Mouse (Mus musculus): ENCODE measurements around the gene Cacna1s. TPM values are rescaled to one million over a fixed set of nuclear protein-coding genes. Genes with fewer than 3 reads are reported as not detected.

The Cacna1s gene
- total RNA-seq, 1 experiment from 2014 or later, result not detected

DNA sequence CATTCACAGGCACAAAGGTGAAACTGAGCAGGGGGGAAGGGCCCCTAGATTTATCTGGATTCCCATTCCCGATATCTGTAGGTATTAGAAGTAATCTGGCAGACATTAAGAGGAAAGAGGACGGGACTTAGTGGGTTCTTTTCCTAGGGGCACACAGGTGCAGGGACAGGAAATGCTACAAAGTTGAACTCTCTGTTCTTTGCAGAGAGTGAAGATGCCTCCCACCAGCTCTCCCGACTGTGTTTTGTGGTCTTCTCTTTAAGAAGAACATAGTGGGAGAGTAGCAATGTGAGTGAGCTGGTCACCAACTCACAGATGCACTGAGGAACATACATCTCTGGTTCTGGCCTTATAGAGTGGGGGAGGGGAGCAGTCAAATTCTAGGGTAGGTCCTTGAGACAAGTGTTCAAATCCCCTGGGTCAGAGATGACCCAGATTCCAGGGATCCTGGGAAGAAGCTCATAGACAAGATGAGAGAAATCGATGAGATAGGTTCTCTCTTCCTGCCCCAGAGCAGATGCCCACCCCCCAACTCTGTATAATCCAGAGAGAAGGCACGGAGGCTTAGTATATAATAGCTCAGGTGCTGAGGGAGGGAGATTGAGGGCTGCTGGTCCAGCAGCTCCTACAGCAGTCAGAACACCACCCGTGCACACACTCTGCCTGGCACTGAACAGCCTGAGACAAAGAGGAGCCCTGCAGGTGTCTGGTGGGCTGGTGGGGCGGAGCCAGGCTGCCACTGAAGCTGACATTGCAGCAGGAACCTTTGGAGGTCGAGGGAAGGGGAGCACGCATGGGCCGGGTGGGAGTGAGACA, 80.0 kb downstream of the Cacna1s start:
- no peak for ATAC-seq (ENCODE audit: extremely low read depth, insufficient number of reproducible peaks, low FRiP score, poor library complexity, severe bottlenecking)

- ATAC-seq (ENCODE audit: extremely low read depth, insufficient number of reproducible peaks, low FRiP score, poor library complexity, severe bottlenecking), result no peak
These were observed 81.2 kb downstream of the Cacna1s start for GRCm38 (mm10) chr1:136133570-136134240.

DNA sequence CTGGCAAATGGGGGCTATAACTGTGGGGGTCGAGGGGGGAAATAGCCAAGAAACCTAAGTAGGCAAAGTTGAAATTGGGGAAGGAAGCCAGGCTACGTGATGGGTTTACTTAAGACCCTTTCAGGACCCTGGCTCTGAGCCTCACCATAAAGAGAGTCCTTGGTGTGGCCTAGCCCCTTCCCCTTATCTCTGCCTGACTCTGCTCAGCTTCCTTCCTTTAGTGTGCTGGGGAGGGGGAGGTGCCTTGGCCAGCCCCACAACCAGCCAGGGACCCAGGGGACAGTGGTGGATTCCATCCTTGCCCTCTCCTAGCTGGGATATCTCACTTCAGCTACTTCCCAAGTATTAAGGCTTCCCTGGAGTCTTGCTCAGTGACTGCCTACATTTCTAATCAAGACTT, 82.0 kb downstream of the Cacna1s start:
- no peak for ATAC-seq (ENCODE audit: extremely low read depth, insufficient number of reproducible peaks, low FRiP score, poor library complexity, severe bottlenecking)

GRCm38 (mm10) chr1:136135046-136135445, 82.5 kb downstream of the Cacna1s start:
- peak; percentile 71 for ATAC-seq (ENCODE audit: extremely low read depth, insufficient number of reproducible peaks, low FRiP score, poor library complexity, severe bottlenecking)

- no peak for ATAC-seq (ENCODE audit: extremely low read depth, insufficient number of reproducible peaks, low FRiP score, poor library complexity, severe bottlenecking)
These were observed 83.4 kb downstream of the Cacna1s start for GRCm38 (mm10) chr1:136135777-136136444.

GRCm38 (mm10) chr1:136136547-136136946, 84.0 kb downstream of the Cacna1s start:
- no peak for ATAC-seq (ENCODE audit: extremely low read depth, insufficient number of reproducible peaks, low FRiP score, poor library complexity, severe bottlenecking)

GRCm38 (mm10) chr1:136137071-136137531, 84.6 kb downstream of the Cacna1s start:
- no peak for ATAC-seq (ENCODE audit: extremely low read depth, insufficient number of reproducible peaks, low FRiP score, poor library complexity, severe bottlenecking)

DNA sequence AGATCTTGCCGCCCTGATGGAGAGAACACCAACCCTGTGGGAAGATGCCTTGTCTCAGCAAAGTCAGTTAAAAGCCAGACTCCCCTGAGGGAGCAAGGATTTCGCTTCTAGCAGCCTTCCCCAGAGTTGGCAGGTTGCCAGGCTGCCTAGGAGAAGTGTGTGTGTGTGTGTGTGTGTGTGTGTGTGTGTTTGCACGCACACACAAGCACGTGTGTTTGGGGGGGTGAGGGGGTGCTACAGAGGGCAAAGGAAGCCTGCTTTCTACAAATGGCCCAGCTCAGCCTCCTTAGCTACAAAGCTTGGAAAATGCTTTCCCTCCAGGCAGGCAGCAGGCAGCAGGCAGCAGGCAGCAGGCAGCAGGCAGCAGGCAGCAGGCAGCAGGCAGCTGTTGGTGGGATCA, 85.0 kb downstream of the Cacna1s start:
- no peak for ATAC-seq (ENCODE audit: extremely low read depth, insufficient number of reproducible peaks, low FRiP score, poor library complexity, severe bottlenecking)

- ATAC-seq (ENCODE audit: extremely low read depth, insufficient number of reproducible peaks, low FRiP score, poor library complexity, severe bottlenecking), result no peak
These were observed 85.8 kb downstream of the Cacna1s start for GRCm38 (mm10) chr1:136138191-136138830.

DNA sequence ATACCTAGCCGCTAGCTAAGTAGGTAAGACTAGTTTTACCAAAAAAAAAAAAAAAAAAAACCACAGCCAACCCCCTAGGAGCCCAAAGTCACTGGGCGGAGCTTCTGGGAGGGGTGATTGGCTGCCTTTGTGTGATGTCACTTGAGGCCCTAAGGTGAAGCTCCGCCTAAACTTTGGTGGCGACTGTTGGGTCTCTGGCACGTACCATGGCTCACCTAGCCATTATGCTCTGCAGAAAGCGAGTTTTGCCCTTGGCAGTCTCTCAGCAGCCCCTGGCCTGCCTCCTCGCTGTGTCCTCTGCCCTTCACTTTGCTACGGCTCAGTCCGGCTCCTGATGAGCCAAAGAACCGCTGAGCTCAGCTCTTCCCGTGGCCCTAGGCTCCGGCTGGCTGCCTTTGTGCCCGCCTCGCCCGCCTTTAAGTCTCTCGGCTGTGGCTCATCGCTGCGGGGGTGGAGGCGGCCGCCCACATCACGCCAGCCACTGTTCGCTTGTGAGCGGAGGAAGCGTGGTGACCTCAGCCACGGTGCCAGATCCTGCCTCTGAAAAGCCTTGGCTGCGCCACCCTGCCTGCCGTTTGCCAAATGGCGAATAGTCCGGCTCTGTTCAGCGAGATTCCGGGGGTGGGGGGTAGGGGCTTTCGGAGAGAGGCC, 87.6 kb downstream of the Cacna1s start:
- peak; percentile 62 for ATAC-seq (ENCODE audit: extremely low read depth, insufficient number of reproducible peaks, low FRiP score, poor library complexity, severe bottlenecking)

- peak; percentile 43 for ATAC-seq (ENCODE audit: extremely low read depth, insufficient number of reproducible peaks, low FRiP score, poor library complexity, severe bottlenecking)
These were observed 88.8 kb downstream of the Cacna1s start for GRCm38 (mm10) chr1:136141176-136141950.

- no peak for ATAC-seq (ENCODE audit: extremely low read depth, insufficient number of reproducible peaks, low FRiP score, poor library complexity, severe bottlenecking)
These were observed 89.8 kb downstream of the Cacna1s start for GRCm38 (mm10) chr1:136142336-136142735.

DNA sequence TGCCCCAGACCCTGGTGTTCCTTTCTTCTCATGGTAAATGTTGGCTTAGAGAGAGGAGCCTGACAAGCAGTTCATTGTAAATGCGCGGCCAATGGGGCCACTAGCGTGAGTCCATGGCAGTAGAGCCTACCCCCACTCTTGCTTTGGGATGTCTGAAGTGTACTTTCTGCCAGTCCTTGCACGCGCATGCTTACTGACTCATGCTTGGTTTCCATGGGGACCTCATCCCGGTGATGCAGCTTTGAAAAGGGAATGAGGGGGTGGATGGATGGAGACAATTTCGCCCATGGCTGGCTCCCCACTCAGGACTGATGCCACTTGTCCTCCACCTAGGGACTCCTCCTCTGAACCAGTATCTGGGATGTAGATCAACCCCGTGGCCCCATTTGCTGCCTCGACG, 91.0 kb downstream of the Cacna1s start:
- no peak for ATAC-seq (ENCODE audit: extremely low read depth, insufficient number of reproducible peaks, low FRiP score, poor library complexity, severe bottlenecking)

GRCm38 (mm10) chr1:136149702-136150101, 97.2 kb downstream of the Cacna1s start:
- ATAC-seq (ENCODE audit: extremely low read depth, insufficient number of reproducible peaks, low FRiP score, poor library complexity, severe bottlenecking), result no peak

GRCm38 (mm10) chr1:136151371-136151770, 98.8 kb downstream of the Cacna1s start:
- no peak for ATAC-seq (ENCODE audit: extremely low read depth, insufficient number of reproducible peaks, low FRiP score, poor library complexity, severe bottlenecking)

- no peak for ATAC-seq (ENCODE audit: extremely low read depth, insufficient number of reproducible peaks, low FRiP score, poor library complexity, severe bottlenecking)
These were observed 103.8 kb downstream of the Cacna1s start for GRCm38 (mm10) chr1:136156304-136156703.

DNA sequence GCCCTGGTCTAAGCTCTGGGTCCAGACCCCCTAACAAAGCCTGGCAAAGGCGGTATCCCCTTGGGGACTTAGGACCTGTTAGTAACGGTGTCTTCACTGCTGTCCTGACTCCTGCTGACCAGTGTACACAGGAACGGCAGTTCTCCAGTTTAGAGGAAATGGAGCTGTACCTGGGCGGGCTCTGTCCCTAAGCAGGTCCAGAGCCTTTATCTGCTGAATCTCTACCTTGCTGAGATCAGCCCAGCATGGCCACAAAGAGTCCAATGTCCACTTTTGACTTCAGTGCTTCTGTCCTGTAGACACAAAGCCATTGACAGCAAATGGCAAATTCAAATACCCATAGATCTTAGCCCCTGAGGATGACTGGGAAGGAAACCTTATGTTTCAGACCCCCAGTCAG, 104.4 kb downstream of the Cacna1s start:
- ATAC-seq (ENCODE audit: extremely low read depth, insufficient number of reproducible peaks, low FRiP score, poor library complexity, severe bottlenecking), result no peak

GRCm38 (mm10) chr1:136159830-136160229, 107.3 kb downstream of the Cacna1s start:
- no peak for ATAC-seq (ENCODE audit: extremely low read depth, insufficient number of reproducible peaks, low FRiP score, poor library complexity, severe bottlenecking)
